Mouse (Mus musculus) layer of hippocampus, adult 11-12 months (tissue): ENCODE results near the gene Sypl.
"Not testable (repeated sequence)": the region's sequence is repeated elsewhere in the genome, so short reads cannot be mapped to it uniquely, and the experiment has no call there.

Experiments used
- DNase-seq: peaks from one replicate; pipeline ENCODE4 v3.0.0; 2022; ENCODE audit warnings: low spot score

Sypl gene

DNA sequence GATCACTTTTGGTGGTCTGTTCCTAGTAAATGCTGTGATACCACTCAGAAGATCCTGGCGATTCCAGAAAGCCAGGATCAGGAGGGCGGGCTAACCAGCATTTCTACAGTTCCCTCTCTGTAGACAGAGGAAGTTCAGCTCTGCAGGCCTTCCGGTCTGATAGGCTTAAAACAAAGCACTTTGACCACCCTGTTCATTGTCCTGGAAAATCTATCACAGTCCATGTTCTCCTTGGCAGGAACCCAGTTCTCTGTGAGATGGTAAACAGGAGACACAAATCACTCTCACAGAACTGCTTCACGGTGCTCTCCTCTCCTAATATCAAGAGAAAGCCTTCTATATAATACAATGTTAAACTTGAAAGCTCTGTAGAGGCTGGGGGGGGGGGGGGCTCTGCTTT is 10.3 kb upstream of the Sypl start:
- DNase-seq = no peak

- DNase-seq = no peak
Observed at GRCm38 (mm10) chr12:32943951-32944350, 9.7 kb upstream of the Sypl start.

DNA sequence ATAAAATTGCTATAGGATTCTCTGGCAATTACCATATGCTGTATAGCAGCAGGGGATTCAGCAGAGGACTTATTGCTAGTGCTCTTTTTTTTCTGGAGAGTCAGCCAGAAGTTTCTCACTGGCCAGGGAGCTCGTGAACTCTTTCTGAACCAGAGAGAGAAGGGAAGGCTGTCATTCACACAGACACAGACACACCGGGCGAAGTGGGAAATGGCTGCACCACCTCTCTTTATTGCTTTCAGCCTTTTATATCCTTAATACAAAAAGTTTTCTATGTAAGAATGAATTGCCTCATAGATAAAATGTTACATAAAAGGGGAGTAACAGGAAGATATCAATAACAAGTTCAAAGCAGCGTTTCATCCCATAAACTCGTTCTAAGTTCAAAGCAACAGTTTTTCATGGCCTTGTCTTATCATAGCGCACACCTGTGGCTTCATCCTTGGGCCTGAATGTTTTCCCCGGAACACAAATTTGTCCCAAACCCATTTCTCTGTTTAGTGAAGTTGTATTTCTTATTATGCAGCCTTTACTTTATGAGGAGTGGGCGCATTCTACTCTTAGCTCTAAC is 8.7 kb upstream of the Sypl start:
- no peak for DNase-seq

DNA sequence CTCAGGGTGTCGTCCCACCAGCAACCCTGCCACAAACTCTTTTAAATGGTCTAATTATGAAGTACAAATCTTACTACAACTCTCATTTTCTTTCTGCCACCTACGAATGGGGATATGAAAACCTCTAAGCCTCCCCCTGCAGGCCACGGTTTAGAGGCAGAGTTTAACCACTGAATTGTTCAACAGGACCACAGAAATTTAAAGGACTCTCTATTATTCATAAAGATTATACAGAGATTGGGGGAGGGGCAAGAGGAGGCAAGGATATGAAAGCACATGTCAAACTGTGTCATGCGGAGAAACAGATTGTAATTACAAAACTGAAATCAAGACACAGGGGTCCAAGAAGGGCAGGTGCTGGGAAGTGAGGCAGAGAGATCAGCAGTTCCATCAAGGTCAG is 7.3 kb upstream of the Sypl start:
- DNase-seq = no peak

DNA sequence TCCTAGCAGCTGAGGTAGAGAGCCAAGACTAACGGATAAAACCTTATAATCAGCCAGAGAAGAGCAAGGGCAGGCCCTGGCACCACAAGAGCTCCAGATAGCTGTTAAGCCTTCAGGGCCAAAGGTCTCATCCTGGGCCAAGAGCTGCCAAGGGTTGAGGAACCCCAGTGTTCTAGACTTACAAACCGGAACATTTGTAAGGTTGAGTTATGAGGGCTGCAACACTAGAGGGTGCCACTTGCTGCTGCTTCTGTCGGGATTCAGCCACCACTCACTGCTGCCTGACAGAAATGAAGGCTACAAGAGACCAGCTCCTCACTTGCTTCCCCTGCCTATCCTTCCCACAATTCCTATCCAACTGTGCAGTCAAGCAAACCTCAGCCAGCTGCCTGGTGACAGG is 1.3 kb upstream of the Sypl start:
- peak; percentile 74 for DNase-seq

GRCm38 (mm10) chr12:32953066-32953465 is 625 bp upstream of the Sypl start:
- peak; percentile 9 for DNase-seq

GRCm38 (mm10) chr12:32954216-32955021 is 728 bp downstream of the Sypl start:
- no peak for DNase-seq

DNA sequence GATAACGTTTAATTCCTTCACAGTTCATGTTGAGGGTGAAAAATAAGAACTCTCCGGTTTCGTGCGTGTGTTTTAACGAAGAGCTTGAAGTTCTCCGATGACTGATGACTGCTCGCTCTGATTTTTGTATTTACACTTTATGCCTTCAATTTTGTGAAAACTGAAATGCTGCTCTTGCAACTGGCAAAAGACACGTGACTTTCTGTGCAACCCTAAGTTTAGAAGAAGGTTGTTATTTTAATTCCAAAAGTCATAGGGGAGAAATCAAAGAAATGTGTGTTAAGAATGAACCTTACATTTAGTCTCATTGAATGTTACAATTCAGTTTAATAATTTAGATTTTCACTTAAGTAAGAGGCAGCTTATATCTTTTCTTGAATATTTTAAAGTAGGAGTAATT is 1.3 kb downstream of the Sypl start:
- no peak for DNase-seq

DNA sequence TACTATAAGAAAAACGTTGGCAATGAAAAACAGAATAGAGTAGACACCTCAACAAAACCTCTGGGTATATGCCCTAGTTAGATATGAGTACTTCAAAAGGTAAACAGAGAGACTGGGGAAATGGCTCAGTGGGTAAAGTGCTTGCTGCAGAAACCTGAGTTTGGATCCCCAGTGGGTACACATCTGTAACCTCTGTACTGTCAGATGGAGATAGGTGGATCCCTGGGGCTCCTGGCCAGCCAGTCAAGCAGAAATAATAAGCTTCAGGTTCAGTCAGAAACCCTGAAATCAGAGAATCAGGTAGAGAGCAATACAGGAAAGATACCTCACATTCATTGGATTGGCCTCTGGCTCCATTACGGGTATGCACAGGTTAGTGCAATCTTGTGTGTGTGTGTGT is 3.5 kb downstream of the Sypl start:
- no peak for DNase-seq

GRCm38 (mm10) chr12:32962132-32962531 is 8.4 kb downstream of the Sypl start:
- DNase-seq = no peak

GRCm38 (mm10) chr12:32963858-32964257 is 10.2 kb downstream of the Sypl start:
- no peak for DNase-seq

GRCm38 (mm10) chr12:32972287-32972686 is 18.6 kb downstream of the Sypl start:
- no peak for DNase-seq

- no peak for DNase-seq
Observed at GRCm38 (mm10) chr12:32974893-32975292, 21.2 kb downstream of the Sypl start.

GRCm38 (mm10) chr12:32975501-32975900 is 21.8 kb downstream of the Sypl start:
- DNase-seq = no peak

GRCm38 (mm10) chr12:32982631-32983030 is 28.9 kb downstream of the Sypl start:
- DNase-seq = peak; percentile 47

GRCm38 (mm10) chr12:32983081-32983480 is 29.4 kb downstream of the Sypl start:
- DNase-seq = no peak

DNA sequence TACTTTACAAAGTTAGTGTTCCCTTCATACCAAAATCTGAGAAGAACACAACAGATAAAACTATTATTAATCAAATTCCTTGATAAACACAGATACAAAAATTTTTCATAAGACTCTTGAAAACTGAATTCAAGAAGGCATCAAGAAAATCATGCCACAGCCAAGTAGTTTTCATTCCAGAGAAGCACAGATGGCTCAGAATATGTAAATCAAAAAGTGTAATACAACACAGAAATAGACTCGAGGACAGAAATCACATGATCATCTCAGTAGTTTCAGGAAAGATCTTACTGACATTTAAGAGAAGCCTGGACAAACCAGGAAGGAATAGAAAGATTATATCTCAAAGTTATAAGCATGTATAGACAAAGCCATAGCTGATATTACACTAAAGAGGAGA is 32.6 kb downstream of the Sypl start:
- no peak for DNase-seq

GRCm38 (mm10) chr12:32989731-32990130 is 36.0 kb downstream of the Sypl start:
- DNase-seq = no peak

DNA sequence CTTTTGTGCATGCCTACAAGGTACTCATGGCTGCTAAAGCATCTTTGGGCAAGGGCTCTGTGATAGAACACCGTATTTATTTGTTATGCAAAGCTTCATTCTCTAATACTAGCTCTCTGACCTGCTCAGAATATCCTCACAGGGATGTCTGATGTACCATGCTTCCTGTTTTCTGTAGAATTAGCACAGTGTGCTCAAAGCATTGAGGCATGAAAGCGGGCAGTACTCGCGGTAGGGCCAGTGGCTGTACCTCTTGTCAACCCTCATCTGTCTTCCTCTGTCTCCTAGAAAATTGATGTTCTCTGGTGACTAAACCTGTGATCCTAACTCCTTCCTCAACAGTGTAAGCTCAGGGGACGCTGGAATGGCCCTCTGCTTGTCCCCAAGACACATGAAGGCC is 40.4 kb downstream of the Sypl start:
- no peak for DNase-seq

- DNase-seq = no peak
Observed at GRCm38 (mm10) chr12:32995081-32995834, 41.6 kb downstream of the Sypl start.

DNA sequence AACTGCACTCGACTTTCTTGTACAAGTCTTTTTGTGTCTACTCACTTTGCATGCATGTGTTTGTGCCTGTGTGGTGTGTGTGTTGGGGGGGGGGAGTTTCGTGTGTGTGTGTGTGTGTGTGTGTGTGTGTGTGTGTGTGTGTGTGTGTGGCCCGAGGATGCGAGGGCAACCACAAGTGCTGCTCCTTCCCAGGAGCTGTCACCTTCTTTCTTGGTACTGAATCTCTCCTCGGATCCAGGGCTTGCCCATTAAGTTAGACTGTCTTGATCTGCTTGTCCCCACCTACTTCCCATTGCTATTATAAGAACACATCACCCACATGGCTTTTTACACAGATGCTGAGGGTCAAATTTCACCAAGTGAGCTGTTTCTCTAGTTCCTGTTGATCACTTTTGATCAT is 45.1 kb downstream of the Sypl start:
- no peak for DNase-seq

DNA sequence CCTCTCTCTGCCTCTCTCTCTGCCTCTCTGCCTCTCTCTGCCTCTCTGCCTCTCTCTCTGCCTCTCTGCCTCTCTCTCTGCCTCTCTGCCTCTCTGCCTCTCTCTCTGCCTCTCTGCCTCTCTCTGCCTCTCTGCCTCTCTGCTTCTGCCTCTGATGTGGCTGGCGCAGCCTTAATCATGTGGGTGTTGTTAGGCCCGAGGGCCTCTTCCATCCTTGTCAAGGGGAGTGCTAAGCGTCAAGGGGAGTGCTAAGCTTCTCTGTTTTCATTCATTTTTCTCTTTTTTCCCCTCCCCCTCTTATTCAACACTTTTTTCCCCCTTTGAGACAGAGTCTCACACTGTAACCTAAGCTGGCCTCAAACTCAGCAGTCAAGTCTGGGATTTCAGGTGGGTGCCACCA is 46.1 kb downstream of the Sypl start:
- DNase-seq = not testable (repeated sequence)

DNA sequence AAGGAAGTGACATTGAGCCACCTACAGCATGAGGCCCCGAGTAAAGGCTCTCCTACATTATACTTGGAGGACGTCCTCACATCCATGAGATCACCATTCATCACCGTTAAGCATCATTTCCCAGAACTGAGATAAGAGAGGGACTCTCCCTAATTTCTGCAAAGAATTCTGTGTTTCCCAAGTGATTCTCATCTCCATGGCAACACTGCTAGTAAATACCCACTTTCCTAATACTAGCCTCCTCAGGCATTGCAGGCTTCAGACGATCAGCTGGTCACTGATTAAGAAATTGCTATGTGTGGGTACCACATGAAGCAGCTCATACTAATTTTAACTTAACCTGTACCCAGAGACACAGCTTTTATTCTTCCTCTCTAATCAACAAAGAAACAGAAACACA is 46.7 kb downstream of the Sypl start:
- no peak for DNase-seq
